Mouse (Mus musculus) forebrain, embryonic 11.5 days (tissue): ENCODE results near the gene Pdcd1lg2. TPM values are rescaled to one million over a fixed set of nuclear protein-coding genes. Genes with fewer than 3 reads are reported as not detected.

ENCODE experiments used
- ATAC-seq: fragments of 200-750 bp; cut with Nextera tagmentation; replicated peaks from 2 replicates; pipeline ENCODE4 v1.8.0; 2017; ENCODE audit warnings: moderate TSS enrichment; ENCODE audit not compliant: low FRiP score
- DNase-seq: peaks from one replicate; pipeline ENCODE4 v3.0.0-alpha.2; 2017; ENCODE audit warnings: low spot score
- H3K27ac ChIP-seq: fragments of 300-500 bp; sonication (generic); 2 replicates; pipeline ENCODE4 v1.5.1; 2014; ENCODE audit warnings: low read depth, low read length
- H3K27me3 ChIP-seq: fragments of 300-500 bp; sonication (generic); 2 replicates; pipeline ENCODE4 v1.6.1; 2014; ENCODE audit warnings: mild to moderate bottlenecking, low read length, mixed read lengths; ENCODE audit not compliant: control insufficient read depth, insufficient read depth
- H3K36me3 ChIP-seq: fragments of 300-500 bp; sonication (generic); 2 replicates; pipeline ENCODE4 v1.6.1; 2014; ENCODE audit warnings: mild to moderate bottlenecking, low read length, moderate library complexity, mixed read lengths; ENCODE audit not compliant: control insufficient read depth, insufficient read depth
- H3K4me1 ChIP-seq: fragments of 300-500 bp; sonication (generic); replicated peaks from 2 replicates; pipeline ENCODE4 v1.6.1; 2014; ENCODE audit warnings: low read length, mixed read lengths; ENCODE audit not compliant: control insufficient read depth, insufficient read depth
- H3K4me2 ChIP-seq: fragments of 300-500 bp; sonication (generic); 2 replicates; pipeline ENCODE4 v1.6.1; 2014; ENCODE audit warnings: low read depth, mild to moderate bottlenecking, low read length, moderate library complexity, mixed read lengths; ENCODE audit not compliant: severe bottlenecking
- H3K4me3 ChIP-seq: fragments of 300-500 bp; sonication (generic); 2 replicates; pipeline ENCODE4 v1.5.1; 2014; ENCODE audit warnings: low read depth, low read length
- H3K9ac ChIP-seq: fragments of 300-500 bp; sonication (generic); 2 replicates; pipeline ENCODE4 v1.6.1; 2014; ENCODE audit warnings: low read length
- H3K9me3 ChIP-seq: fragments of 300-500 bp; sonication (generic); 2 replicates; pipeline ENCODE4 v1.6.1; 2016; ENCODE audit warnings: low read length, mixed read lengths; ENCODE audit not compliant: control insufficient read depth
- WGBS: fragments of 180-500 bp; shearing (Covaris S2); extraction: QIAGEN DNeasy Blood & Tissue Kit; methylation state at CpG from one replicate; pipeline ENCODE4 v1.1.7; 2014; 5-methylcytosine and 5-hydroxymethylcytosine counted together
- polyA plus RNA-seq: library from polyadenylated mRNA; unstranded; fragments of >200 nt; fragmentation: Nextera tagmentation; extraction: Ambion mirVana; gene quantifications from 2 replicates; pipeline ENCODE4 v1.2.1, GENCODE M21; 2014

Gene Pdcd1lg2
- polyA plus RNA-seq, 1 experiment from 2014 or later, result not detected

DNA sequence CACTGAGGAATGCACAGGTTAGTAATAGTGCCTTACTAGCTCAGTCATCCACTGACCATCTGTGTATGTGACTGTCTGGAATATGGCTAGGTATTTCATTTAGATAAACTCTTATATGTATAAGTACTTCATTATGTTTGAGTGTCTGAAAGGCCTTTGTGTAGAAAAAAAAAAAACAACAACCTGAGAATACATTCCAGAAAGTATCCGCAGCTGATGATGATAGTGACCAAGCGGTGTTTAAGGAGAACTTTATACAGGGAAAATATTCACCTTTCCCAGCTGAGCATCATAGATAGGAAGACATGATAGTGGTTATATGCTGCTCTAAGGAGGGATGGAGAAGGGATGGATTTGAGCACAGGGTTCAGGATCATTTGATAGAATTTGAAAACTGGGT lies 42.7 kb upstream of the Pdcd1lg2 start:
- no peaks in the 10 kb centered on the region for H3K36me3 ChIP-seq
- H3K27ac ChIP-seq, result no peak overlapping the region
- H3K4me2 ChIP-seq, result no peak overlapping the region
- no peak overlapping the region for H3K9ac ChIP-seq
- H3K27me3 ChIP-seq, result no peaks in the 10 kb centered on the region
- DNase-seq, result no peak
- no peaks in the 10 kb centered on the region for H3K9me3 ChIP-seq
- ATAC-seq, result no peak
- no peak overlapping the region for H3K4me3 ChIP-seq
- no peaks in the 10 kb centered on the region for H3K4me1 ChIP-seq
- 88% methylated on average over 2 of the region's 2 CpGs for WGBS

DNA sequence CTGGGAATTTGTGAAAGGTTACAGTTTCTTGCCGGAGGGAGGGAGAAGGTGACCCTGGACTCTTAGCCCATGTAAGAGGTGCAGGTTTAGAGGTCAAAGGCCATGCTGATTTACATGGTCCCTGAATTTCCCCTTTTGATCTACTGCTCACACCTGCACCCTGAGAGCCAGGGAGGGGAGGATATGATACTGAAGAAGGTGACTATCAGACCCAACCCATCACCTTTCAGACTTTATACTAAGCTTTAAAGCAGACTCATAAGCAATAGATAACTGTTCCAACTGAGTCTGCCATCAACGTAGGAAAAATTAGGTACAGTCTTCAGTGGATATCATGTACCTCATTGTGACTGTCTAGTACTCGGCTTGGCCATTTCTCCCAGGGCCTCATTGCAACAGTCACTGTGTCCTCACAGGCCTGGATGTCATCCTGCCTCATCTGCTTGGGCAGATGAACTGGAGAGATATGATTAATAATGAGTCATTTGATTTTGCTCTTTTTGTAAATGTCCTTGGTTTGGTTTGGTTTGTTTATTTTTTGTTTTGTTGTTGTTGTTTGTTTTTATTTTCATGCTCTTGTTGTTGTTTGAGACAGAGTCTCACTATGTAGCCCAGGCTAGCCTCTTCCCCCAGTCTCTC lies 41.9 kb upstream of the Pdcd1lg2 start:
- Histone ChIP-seq H3K9me3 (no peaks in the 10 kb centered on the region), H3K4me3 (no peak overlapping the region), H3K36me3 (no peaks in the 10 kb centered on the region), H3K4me2 (no peak overlapping the region), H3K27ac (no peak overlapping the region), H3K9ac (no peak overlapping the region), H3K27me3 (no peaks in the 10 kb centered on the region), H3K4me1 (no peaks in the 10 kb centered on the region)
- no peak for ATAC-seq
- no peak for DNase-seq
- WGBS, result 76% methylated on average over 3 of the region's 3 CpGs

DNA sequence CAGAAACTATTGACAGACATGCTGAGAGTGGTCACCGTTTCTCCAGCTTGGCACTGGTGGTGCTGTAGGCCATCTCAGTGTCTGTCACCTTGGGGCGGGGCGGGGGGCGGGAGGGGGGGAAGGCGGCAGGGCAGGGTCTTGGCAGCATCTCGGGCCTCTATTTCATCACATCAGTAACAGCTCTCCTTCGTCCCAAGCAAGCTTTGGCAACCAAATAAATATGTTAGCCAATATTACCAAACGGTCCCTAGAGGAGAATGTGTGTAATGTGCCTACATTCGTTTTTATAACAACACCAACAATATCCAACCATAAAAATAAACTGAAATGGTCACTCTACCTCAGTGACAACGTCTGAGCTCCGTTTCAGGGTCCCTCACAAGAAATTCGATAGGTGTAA lies 40.6 kb upstream of the Pdcd1lg2 start:
- no peak for ATAC-seq
- Histone ChIP-seq H3K4me3 (no peak overlapping the region), H3K36me3 (no peaks in the 10 kb centered on the region), H3K9me3 (no peaks in the 10 kb centered on the region), H3K9ac (no peak overlapping the region), H3K4me2 (no peak overlapping the region), H3K27me3 (no peaks in the 10 kb centered on the region), H3K27ac (no peak overlapping the region), H3K4me1 (no peaks in the 10 kb centered on the region)
- no peak for DNase-seq
- WGBS, result 79% methylated on average over 12 of the region's 12 CpGs

DNA sequence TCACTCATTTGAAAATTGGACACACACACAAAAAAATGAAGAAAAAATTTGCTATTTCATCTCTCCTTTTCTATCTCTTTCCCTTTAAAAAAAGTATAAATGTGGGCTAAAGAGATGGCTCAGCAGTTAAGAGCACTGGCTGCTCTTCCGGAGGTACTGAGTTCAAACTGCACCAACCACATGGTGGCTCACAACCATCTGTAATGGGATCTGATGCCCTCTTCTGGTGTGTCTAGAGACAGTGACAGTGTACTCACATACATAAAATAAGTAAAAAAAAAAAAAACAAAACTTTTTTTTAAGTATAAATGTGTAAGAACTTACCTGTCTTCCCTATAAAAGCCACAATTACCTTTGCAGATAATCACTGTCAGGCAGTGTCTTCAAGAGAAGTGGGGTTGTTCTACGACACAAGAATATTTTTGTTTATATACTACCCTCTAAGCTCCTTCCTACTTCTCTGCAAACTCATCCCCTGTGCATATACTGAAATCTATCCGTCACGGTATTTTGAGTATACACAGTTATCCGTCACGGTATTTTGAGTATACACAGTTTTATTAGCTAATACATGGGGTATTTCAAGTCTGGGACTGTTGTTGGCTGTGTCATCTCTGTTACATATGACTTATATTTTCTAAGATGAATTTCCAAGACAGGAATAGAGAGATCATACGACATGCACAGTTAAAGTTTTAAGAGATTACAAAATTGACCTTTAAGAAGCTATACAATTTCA lies 40.0 kb upstream of the Pdcd1lg2 start:
- Histone ChIP-seq H3K4me1 (no peaks in the 10 kb centered on the region), H3K27me3 (no peaks in the 10 kb centered on the region), H3K4me3 (no peak overlapping the region), H3K9me3 (no peaks in the 10 kb centered on the region), H3K4me2 (no peak overlapping the region), H3K9ac (no peak overlapping the region), H3K36me3 (no peaks in the 10 kb centered on the region), H3K27ac (no peak overlapping the region)
- 91% methylated on average over 7 of the region's 7 CpGs for WGBS
- ATAC-seq (no peak), DNase-seq (no peak)

DNA sequence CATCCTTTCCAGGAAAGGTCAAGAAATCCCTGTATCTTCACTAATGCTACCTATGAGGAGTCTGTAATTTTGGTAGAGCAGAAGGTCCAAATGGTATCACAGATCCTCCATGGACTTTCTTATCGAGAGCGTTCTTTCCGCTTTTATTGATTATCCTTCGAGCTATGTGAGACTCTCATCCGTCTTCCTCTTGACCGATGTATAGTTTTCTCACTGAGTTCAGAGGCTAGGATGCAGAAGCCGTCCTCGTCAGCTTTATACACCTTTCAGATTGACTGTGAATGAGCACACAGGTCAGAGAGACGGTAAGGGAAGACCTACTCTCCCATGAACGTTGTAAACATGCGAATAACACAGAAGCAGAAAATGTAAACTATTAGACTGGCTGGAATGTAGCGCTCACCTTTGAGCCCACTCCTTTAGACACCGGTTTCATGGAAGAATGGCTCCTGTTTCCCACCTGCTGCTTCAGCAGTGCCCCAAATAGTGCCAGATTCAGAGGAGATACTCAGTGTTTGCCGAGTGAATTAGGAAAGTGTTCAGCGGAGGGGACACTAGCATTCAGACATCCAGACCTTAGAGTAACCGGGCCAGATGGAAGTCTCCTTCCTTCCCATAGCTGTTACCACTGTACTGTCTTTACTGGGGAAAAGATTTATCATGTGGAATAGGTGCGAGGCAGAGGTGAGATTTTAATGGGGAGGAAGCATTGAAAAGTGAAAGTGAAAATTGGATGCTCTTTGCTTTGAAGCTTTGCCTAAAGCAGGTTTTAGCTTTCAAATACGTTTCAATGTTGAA lies 39.2 kb upstream of the Pdcd1lg2 start:
- no peak overlapping the region for H3K9ac ChIP-seq
- no peak overlapping the region for H3K4me2 ChIP-seq
- DNase-seq (no peak), ATAC-seq (no peak)
- H3K27ac ChIP-seq, result no peak overlapping the region
- H3K4me3 ChIP-seq, result no peak overlapping the region
- no peaks in the 10 kb centered on the region for H3K27me3 ChIP-seq
- no peaks in the 10 kb centered on the region for H3K4me1 ChIP-seq
- WGBS, result 86% methylated on average over 18 of the region's 18 CpGs
- no peaks in the 10 kb centered on the region for H3K36me3 ChIP-seq
- no peaks in the 10 kb centered on the region for H3K9me3 ChIP-seq

DNA sequence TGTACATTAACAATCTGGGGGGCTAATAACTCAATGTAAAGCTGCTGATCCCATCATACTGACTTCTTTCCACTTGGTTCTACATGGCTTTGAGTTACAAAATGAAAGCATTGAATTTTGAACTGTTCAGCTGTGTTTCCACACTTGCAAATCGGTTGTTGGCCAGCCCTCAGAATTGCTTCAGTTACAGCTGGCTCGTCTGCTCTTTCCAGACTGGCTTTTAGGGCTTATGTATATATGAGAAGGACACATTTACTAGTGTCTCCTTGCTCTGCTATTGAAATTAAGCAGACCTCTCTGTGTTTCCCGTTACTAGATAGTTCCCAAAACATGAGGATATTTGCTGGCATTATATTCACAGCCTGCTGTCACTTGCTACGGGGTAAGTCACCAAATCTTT lies 38.6 kb upstream of the Pdcd1lg2 start:
- no peak overlapping the region for H3K27ac ChIP-seq
- H3K9ac ChIP-seq, result no peak overlapping the region
- ATAC-seq (no peak), DNase-seq (no peak)
- no peaks in the 10 kb centered on the region for H3K27me3 ChIP-seq
- no peak overlapping the region for H3K4me3 ChIP-seq
- 82% methylated on average over 4 of the region's 4 CpGs for WGBS
- no peaks in the 10 kb centered on the region for H3K36me3 ChIP-seq
- no peak overlapping the region for H3K4me2 ChIP-seq
- no peaks in the 10 kb centered on the region for H3K4me1 ChIP-seq
- no peaks in the 10 kb centered on the region for H3K9me3 ChIP-seq

DNA sequence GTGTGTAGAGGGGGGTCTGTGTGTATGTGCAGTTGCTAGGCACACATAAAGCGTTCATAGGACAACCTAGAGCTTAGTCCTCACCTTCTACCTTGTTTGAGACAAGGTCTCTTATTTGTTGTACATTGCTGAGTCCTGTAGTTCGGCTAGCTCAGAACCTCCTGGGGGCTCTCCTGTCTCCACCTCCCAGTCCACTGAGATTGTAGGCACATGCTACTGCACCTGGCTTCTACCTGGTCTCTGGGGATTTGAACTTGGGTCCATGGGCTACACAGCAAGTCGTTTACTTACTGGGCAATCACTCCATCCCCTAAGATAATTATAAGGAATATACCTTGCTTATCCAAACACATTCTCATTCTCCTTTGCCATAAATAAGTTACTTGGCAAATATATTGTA lies 38.1 kb upstream of the Pdcd1lg2 start:
- H3K4me1 ChIP-seq, result no peaks in the 10 kb centered on the region
- H3K27ac ChIP-seq, result no peak overlapping the region
- H3K4me2 ChIP-seq, result no peak overlapping the region
- no peaks in the 10 kb centered on the region for H3K27me3 ChIP-seq
- no peak overlapping the region for H3K9ac ChIP-seq
- no peaks in the 10 kb centered on the region for H3K36me3 ChIP-seq
- H3K9me3 ChIP-seq, result no peaks in the 10 kb centered on the region
- DNase-seq (no peak), ATAC-seq (no peak)
- H3K4me3 ChIP-seq, result no peak overlapping the region
- 88% methylated on average over 3 of the region's 3 CpGs for WGBS

DNA sequence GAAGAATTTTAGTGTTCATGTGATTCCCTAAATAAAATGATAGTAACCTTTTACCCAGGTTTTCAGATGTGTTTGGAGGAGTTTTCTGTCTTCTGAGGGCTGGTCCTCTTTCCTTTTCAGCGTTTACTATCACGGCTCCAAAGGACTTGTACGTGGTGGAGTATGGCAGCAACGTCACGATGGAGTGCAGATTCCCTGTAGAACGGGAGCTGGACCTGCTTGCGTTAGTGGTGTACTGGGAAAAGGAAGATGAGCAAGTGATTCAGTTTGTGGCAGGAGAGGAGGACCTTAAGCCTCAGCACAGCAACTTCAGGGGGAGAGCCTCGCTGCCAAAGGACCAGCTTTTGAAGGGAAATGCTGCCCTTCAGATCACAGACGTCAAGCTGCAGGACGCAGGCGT lies 37.3 kb upstream of the Pdcd1lg2 start:
- 45% methylated on average over 11 of the region's 11 CpGs for WGBS
- no peak for DNase-seq
- no peak overlapping the region for H3K4me3 ChIP-seq

More for the DNA sequence above, 37.3 kb upstream of the Pdcd1lg2 start:
- H3K9ac ChIP-seq, result no peak overlapping the region
- no peaks in the 10 kb centered on the region for H3K9me3 ChIP-seq
- peak overlapping the region; percentile 21; the same call in 1 of the 2 replicates for H3K4me2 ChIP-seq
- no peaks in the 10 kb centered on the region for H3K27me3 ChIP-seq
- no peak for ATAC-seq
- no peaks in the 10 kb centered on the region for H3K36me3 ChIP-seq
- no peaks in the 10 kb centered on the region for H3K4me1 ChIP-seq
- H3K27ac ChIP-seq, result no peak overlapping the region
